Mouse (Mus musculus) myocyte (in vitro differentiated cells): ENCODE measurements around the gene Pum2.
"Not testable (repeated sequence)": the region's sequence is repeated elsewhere in the genome, so short reads cannot be mapped to it uniquely, and the experiment has no call there.

Experiments
- CEBPB ChIP-seq: IDR thresholded peaks from 2 replicates; pipeline ENCODE4 v1.6.1; 2011; ENCODE audit warnings: mild to moderate bottlenecking, moderate library complexity; ENCODE audit not compliant: poor library complexity, insufficient read depth, severe bottlenecking
- E2F4 ChIP-seq: IDR thresholded peaks from one replicate; pipeline ENCODE4 v1.6.1; 2011; ENCODE audit warnings: mild to moderate bottlenecking, control low read depth, moderate library complexity; ENCODE audit not compliant: insufficient read depth
- MAX ChIP-seq: IDR thresholded peaks from one replicate; pipeline ENCODE4 v1.6.1; 2011; ENCODE audit warnings: low read depth, mild to moderate bottlenecking, control low read depth
- MYOG ChIP-seq, 3 experiments: IDR thresholded peaks; one replicate each; pipeline ENCODE4 v1.6.1; 2011; ENCODE audit warnings: control low read depth in 2 of 3, low read depth in 2 of 3, mild to moderate bottlenecking in 2 of 3; ENCODE audit not compliant: insufficient read length in 2 of 3, control insufficient read depth in 1 of 3, insufficient read depth in 1 of 3
- POLR2A ChIP-seq: IDR thresholded peaks from one replicate; pipeline ENCODE4 v1.6.1; 2011; ENCODE audit warnings: low read depth, mild to moderate bottlenecking, control low read depth, moderate library complexity; ENCODE audit not compliant: insufficient read length
- POLR2AphosphoS2 ChIP-seq: IDR thresholded peaks from one replicate; pipeline ENCODE4 v1.6.1; 2011; ENCODE audit warnings: low read depth, control low read depth; ENCODE audit not compliant: insufficient read length
- TCF12 ChIP-seq: IDR thresholded peaks from one replicate; pipeline ENCODE4 v1.6.1; 2011; ENCODE audit warnings: mild to moderate bottlenecking, control low read depth; ENCODE audit not compliant: poor library complexity, insufficient read depth, severe bottlenecking
- USF1 ChIP-seq: IDR thresholded peaks from one replicate; pipeline ENCODE4 v1.6.1; 2011; ENCODE audit warnings: low read depth, mild to moderate bottlenecking, control low read depth, moderate library complexity

GRCm38 (mm10) chr12:8640186-8640585 is 33.7 kb upstream of the Pum2 start:
- not testable (repeated sequence) for TF ChIP-seq MAX; POLR2A; TCF12; POLR2AphosphoS2; MYOG (IDR thresholded peaks at IDR 0.05; ENCODE audit: control insufficient read depth in 1 of 3, insufficient read depth in 1 of 3, insufficient read length in 2 of 3, low read depth in 2 of 3); USF1; E2F4
- TF ChIP-seq CEBPB: 0 out of 2 replicates have a peak, but pooled peaks have one; percentile 10
